Mouse (Mus musculus) forebrain, embryonic 12.5 days (tissue): ENCODE results near the gene Olfr935. TPM values are rescaled to one million over a fixed set of nuclear protein-coding genes. Genes with fewer than 3 reads are reported as not detected.

Source experiments
- ATAC-seq: fragments of 200-750 bp; cut with Nextera tagmentation; 2 replicates; pipeline ENCODE4 v1.8.0; 2017; ENCODE audit warnings: moderate TSS enrichment; ENCODE audit not compliant: low FRiP score
- H3K27ac ChIP-seq: fragments of 300-500 bp; sonication (generic); 2 replicates; pipeline ENCODE4 v1.5.1; 2016; ENCODE audit warnings: mild to moderate bottlenecking
- H3K27me3 ChIP-seq: fragments of 300-500 bp; sonication (generic); 2 replicates; pipeline ENCODE4 v1.6.1; 2016; ENCODE audit warnings: mild to moderate bottlenecking
- H3K36me3 ChIP-seq: fragments of 300-500 bp; sonication (generic); replicated peaks from 2 replicates; pipeline ENCODE4 v1.6.1; 2016; ENCODE audit warnings: mild to moderate bottlenecking
- H3K4me1 ChIP-seq: fragments of 300-500 bp; sonication (generic); 2 replicates; pipeline ENCODE4 v1.6.1; 2016
- H3K4me2 ChIP-seq: fragments of 300-500 bp; sonication (generic); 2 replicates; pipeline ENCODE4 v1.6.1; 2016; ENCODE audit warnings: mild to moderate bottlenecking, moderate library complexity
- H3K4me3 ChIP-seq: fragments of 300-500 bp; sonication (generic); replicated peaks from 2 replicates; pipeline ENCODE4 v1.5.1; 2016; ENCODE audit warnings: mild to moderate bottlenecking
- H3K9ac ChIP-seq: fragments of 300-500 bp; sonication (generic); 2 replicates; pipeline ENCODE4 v1.6.1; 2016; ENCODE audit warnings: mild to moderate bottlenecking
- H3K9me3 ChIP-seq: fragments of 300-500 bp; sonication (generic); 2 replicates; pipeline ENCODE4 v1.6.1; 2016
- whole genome bisulfite sequencing: fragments of 180-500 bp; shearing (Covaris S2); methylation state at CpG from one replicate; pipeline ENCODE4 v1.1.7; 2016; 5-methylcytosine and 5-hydroxymethylcytosine counted together
- microRNA-seq: library from miRNA; unstranded; fragments of <30 nt; microRNA quantifications from one replicate; pipeline ENCODE4, GENCODE M21; 2017
- polyA plus RNA-seq: library from polyadenylated mRNA; unstranded; fragments of >200 nt; fragmentation: Nextera tagmentation; extraction: Ambion mirVana; gene quantifications from 2 replicates; pipeline ENCODE4 v1.2.1, GENCODE M21; 2016

The Olfr935 gene
- not detected in 2 replicates for polyA plus RNA-seq

DNA sequence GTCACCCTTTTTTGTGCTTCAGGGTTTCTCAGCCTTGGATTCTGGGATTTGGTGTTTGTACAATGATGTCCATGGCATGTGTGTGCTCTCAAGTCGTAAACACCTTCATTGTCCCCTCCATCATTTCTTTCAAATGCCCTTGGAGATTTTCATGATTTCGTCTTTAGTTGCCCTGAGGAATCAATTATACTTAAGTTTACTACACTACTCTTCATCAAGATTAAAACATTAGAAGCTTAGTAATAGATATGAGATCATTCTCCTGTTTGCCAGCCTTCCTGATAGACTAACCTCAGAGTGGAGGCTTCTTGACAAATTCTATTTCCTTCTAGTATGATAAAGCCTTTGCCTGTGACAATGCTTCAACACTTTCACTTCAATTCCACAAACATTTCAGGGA is at the start of gene Olfr935:
TSS of gene Olfr935 (minus strand) at position 101 of the 400 bp plus-strand sequence.
- no peaks in the 10 kb centered on the region for H3K36me3 ChIP-seq
- ATAC-seq: no peak
- H3K4me2 ChIP-seq: no peak within 1 kb of the TSS
- no peak within 1 kb of the TSS for H3K4me3 ChIP-seq
- no peaks in the 10 kb centered on the region for H3K27me3 ChIP-seq
- H3K9ac ChIP-seq: no peak within 1 kb of the TSS
- 75% methylated on average over 2 of the region's 2 CpGs for WGBS
- H3K27ac ChIP-seq: no peak within 1 kb of the TSS
- H3K9me3 ChIP-seq: no peaks in the 10 kb centered on the region
- no peaks in the 10 kb centered on the region for H3K4me1 ChIP-seq

DNA sequence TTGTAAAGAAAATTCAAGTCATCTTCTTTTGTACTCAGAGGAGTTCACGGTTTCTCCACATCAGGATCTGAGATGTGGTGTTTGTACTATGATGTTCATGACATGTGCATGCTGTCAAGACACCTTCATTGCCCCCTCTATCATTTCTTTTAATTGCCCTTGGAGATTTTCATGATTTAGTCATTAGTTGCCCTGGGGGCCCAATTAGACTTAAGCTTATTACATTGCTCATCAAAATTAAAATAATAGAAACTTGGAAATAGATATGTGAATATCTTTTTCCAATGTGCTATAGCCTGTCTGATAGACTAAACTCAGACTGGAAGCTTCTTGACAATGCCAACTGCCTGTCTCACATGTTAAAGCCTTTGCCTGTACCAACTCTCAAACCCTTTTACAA is 23.8 kb upstream of the Olfr935 start, which contains the start of gene Olfr146:
TSS of gene Olfr146 (minus strand) at position 101 of the 400 bp plus-strand sequence.
- WGBS: 85% methylated on average over 1 of the region's 1 CpGs

DNA sequence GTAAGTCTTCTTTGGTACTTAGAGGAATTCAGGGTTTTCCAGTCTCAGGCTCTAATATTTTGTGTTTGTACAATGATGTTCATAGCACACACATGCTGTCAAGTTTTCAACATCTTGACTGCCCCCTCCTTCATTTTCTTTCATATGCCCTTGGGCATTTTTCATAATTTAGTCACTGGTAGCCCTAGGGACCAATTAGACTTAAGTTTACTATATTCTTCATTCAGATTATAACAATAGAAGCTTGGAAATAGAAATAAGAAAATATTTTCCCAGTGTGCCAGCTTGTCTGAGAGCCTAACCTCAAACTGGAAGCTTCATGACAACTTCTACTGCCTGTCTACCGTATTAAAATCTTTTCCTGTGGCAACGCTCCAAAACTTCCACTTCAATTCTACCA is 11.3 kb downstream of the Olfr935 start, which contains the start of gene Olfr934:
TSS of gene Olfr934 (minus strand) at position 101 of the 400 bp plus-strand sequence.
- no peak for ATAC-seq

More for the DNA sequence above, 23.8 kb upstream of the Olfr935 start, which contains the start of gene Olfr146:
- no peaks in the 10 kb centered on the region for H3K36me3 ChIP-seq
- no peak within 1 kb of the TSS for H3K9ac ChIP-seq
- ATAC-seq: no peak
- H3K27me3 ChIP-seq: no peaks in the 10 kb centered on the region
- no peak within 1 kb of the TSS for H3K27ac ChIP-seq
- no peak within 1 kb of the TSS for H3K4me3 ChIP-seq
- no peaks in the 10 kb centered on the region for H3K4me1 ChIP-seq
- no peaks in the 10 kb centered on the region for H3K9me3 ChIP-seq
- H3K4me2 ChIP-seq: no peak within 1 kb of the TSS

DNA sequence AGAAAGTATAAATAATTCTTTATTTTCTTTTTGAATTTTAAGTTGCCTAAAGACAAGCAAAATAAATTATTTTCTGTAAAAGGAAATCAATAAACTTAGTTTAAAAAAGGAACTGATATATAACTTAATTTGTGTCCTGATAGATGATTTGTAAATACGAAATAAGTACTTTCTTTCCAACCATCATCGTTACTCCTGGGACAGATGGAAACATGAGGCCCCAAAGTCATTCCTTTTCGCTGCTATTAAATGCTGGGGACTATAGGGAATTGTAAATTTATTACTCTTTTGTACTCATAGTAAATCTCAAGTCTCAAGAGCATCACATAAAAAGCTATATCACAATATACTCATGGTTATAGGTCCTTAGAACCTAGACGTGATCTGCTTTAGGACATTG is 27.5 kb downstream of the Olfr935 start, which contains the start of gene Olfr933:
TSS of gene Olfr933 (plus strand) at position 301 of the 400 bp plus-strand sequence.
- H3K9ac ChIP-seq: no peak within 1 kb of the TSS
- 86% methylated on average over 4 of the region's 4 CpGs for WGBS
- no peak within 1 kb of the TSS for H3K4me3 ChIP-seq
- no peaks in the 10 kb centered on the region for H3K36me3 ChIP-seq
- H3K4me2 ChIP-seq: no peak within 1 kb of the TSS
- H3K27ac ChIP-seq: no peak within 1 kb of the TSS
- no peaks in the 10 kb centered on the region for H3K27me3 ChIP-seq
- no peak for ATAC-seq
- no peaks in the 10 kb centered on the region for H3K9me3 ChIP-seq
- H3K4me1 ChIP-seq: no peaks in the 10 kb centered on the region

More for the DNA sequence above, 11.3 kb downstream of the Olfr935 start, which contains the start of gene Olfr934:
- no peak within 1 kb of the TSS for H3K9ac ChIP-seq
- no peak within 1 kb of the TSS for H3K4me2 ChIP-seq
- no peaks in the 10 kb centered on the region for H3K27me3 ChIP-seq
- no peaks in the 10 kb centered on the region for H3K4me1 ChIP-seq
- WGBS: 97% methylated on average over 2 of the region's 2 CpGs
- H3K9me3 ChIP-seq: no peaks in the 10 kb centered on the region
- no peak within 1 kb of the TSS for H3K4me3 ChIP-seq
- no peak within 1 kb of the TSS for H3K27ac ChIP-seq
- no peaks in the 10 kb centered on the region for H3K36me3 ChIP-seq

DNA sequence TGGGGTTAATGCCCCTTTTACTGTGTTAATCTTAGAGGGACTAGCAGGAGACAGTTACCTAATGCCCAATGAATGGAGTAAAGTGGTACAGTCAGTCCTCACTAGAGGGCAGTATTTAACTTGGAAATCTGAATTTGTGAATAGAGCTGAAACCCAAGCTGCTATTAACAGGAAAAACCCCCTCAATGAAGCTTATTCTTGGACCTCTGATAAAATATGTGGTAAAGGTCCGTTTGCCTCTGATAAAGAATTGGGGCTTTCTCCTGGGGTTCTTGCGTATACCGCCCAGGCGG is 45.4 kb downstream of the Olfr935 start:
- no peak overlapping the region for H3K27ac ChIP-seq
- H3K9me3 ChIP-seq: no peaks in the 10 kb centered on the region; the same call in 1 of the 2 replicates
- no peaks in the 10 kb centered on the region for H3K27me3 ChIP-seq
- H3K4me2 ChIP-seq: no peak overlapping the region
- 84% methylated on average over 4 of the region's 4 CpGs for WGBS
- H3K36me3 ChIP-seq: no peaks in the 10 kb centered on the region
- ATAC-seq: no peak
- no peak overlapping the region for H3K4me3 ChIP-seq
- H3K9ac ChIP-seq: no peak overlapping the region
- H3K4me1 ChIP-seq: no peaks in the 10 kb centered on the region

DNA sequence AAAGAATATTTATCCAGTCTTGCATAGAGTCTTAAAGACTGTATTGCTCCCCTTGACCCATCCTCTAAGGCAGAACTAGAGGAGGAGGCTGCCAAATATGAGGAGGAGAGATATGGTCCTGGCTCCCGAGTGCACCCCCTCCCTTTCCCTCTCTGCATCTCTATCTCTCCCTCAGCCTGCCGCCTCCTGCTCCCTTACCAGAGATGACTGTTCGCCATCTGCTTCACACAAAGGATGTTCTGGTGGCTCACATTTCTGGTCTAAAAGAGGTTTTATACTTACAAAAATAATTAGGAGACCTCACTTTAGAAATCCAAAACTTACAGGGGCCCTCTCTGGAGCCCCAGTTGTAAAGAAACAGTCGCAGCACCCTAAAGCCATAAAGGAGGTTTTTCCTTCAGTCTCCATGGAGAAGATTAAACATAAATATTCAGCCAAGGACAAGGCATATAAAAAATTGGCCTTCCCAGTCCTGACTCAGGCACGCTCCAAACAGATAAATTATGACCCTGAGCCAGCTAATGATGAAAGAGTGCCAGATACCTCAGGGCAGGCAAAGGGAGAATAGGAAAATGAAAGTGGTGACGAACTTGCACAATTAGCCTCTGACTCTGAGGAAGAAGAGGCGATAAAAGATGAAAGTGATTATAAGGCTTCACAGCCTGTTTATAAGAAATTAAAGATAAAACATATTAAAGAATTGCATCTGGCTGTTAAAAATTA is 45.9 kb downstream of the Olfr935 start:
- no peak for ATAC-seq
- Histone ChIP-seq H3K9ac (no peak overlapping the region), H3K4me2 (no peak overlapping the region), H3K36me3 (no peaks in the 10 kb centered on the region), H3K9me3 (no peaks in the 10 kb centered on the region; the same call in 1 of the 2 replicates), H3K27me3 (no peaks in the 10 kb centered on the region), H3K27ac (no peak overlapping the region), H3K4me3 (no peak overlapping the region), H3K4me1 (no peaks in the 10 kb centered on the region)
- WGBS: 85% methylated on average over 7 of the region's 7 CpGs

Small RNA genes within 50 kb of the gene (microRNA-seq; reads per million reads assigned to microRNA genes)
- gene Gm25529: not detected

Other genes starting within 250 kb of the Olfr935 start
- not detected in 2 replicates for gene Olfr920, start 247.4 kb downstream of the Olfr935 start, polyA plus RNA-seq
- gene Olfr921, start 226.6 kb downstream of the Olfr935 start, polyA plus RNA-seq: not detected in 2 replicates
- gene Olfr922, start 185.1 kb downstream of the Olfr935 start, polyA plus RNA-seq: not detected in 2 replicates
- not detected in 2 replicates for gene Olfr923, start 173.1 kb downstream of the Olfr935 start, polyA plus RNA-seq
- gene Olfr924, start 155.2 kb downstream of the Olfr935 start, polyA plus RNA-seq: not detected in 2 replicates
- not detected in 2 replicates for gene Olfr26, start 144.6 kb downstream of the Olfr935 start, polyA plus RNA-seq
- gene Olfr926, start 122.6 kb downstream of the Olfr935 start, polyA plus RNA-seq: not detected in 2 replicates
- not detected in 2 replicates for gene Olfr930, start 69.9 kb downstream of the Olfr935 start, polyA plus RNA-seq
- gene Olfr933, start 27.4 kb downstream of the Olfr935 start, polyA plus RNA-seq: not detected in 2 replicates
- not detected in 2 replicates for gene Olfr934, start 11.4 kb downstream of the Olfr935 start, polyA plus RNA-seq
- gene Olfr146, start 23.7 kb upstream of the Olfr935 start, polyA plus RNA-seq: not detected in 2 replicates
- gene Olfr937, start 65.3 kb upstream of the Olfr935 start, polyA plus RNA-seq: not detected in 2 replicates
- gene Olfr938, start 79.2 kb upstream of the Olfr935 start, polyA plus RNA-seq: not detected in 2 replicates
- gene Olfr27, start 128.4 kb upstream of the Olfr935 start, polyA plus RNA-seq: not detected in 2 replicates
- not detected in 2 replicates for gene Olfr943, start 166.6 kb upstream of the Olfr935 start, polyA plus RNA-seq
- gene Olfr944, start 202.2 kb upstream of the Olfr935 start, polyA plus RNA-seq: not detected in 2 replicates